8 mouse cellular contexts compared by ENCODE assay signal in the genomic region with DNA sequence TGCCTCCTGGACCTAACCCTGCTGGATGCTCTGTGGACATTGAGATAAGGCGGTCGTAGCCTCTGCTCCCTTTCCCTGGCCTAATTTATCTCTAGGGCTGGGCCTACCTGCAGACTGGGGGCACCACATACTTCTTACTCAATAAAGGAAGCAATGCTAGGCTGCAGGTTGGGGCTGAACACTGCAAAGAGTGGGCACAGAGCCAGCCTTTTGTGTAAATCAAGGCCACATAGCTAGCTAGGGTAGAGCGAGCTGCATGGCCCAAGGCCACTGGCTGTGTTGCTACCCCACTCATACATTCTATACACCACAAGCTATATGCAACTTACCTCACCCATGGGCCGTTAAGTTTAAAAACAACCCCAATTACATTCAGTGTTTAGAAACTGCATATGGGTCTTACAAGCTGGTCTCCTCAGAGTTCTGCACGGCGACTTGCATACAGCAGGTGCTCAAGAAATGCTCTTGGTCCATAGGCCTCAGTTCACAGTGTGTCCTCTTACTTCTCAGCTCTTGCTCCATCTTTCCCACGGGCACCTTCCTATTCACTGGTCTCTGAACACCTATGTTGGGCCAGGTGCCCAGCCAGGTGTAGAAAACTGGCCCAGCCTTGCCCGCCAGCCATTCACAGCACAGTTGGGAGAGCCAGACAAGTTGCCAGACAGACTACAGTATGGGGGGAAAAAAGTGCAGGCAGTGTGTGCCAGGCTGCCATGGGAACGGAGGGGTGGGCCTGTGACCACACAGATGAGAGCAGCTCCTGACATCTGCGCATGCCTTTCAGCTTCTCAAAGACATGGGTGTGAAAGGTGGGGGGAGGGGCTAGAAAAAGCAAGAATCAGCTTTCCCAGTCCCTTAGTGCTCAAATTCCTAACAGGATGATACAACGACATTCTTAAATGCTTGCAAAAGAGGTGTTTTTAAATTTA. TPM values are rescaled to one million over a fixed set of nuclear protein-coding genes. Genes with fewer than 3 reads are reported as not detected.
DNase-seq lines count a peak whose midpoint lies in the region; ATAC-seq and TF ChIP-seq lines count a peak whose summit lies in the region.

No protein-coding gene starts in this region.

- H3K9me3 ChIP-seq in intestine, embryonic 15.5 days, result no peaks in the 10 kb centered on the region
- H3K9me3 ChIP-seq in intestine, postnatal 0 days (ENCODE audit: control insufficient read depth), result no peaks in the 10 kb centered on the region
- no peaks in the 10 kb centered on the region for H3K9me3 ChIP-seq in forebrain, embryonic 14.5 days (replicated peaks; ENCODE audit: control insufficient read depth, low read length)
- no peaks in the 10 kb centered on the region for H3K9me3 ChIP-seq in midbrain, embryonic 12.5 days

- H3K4me2 ChIP-seq in intestine, embryonic 15.5 days (replicated peaks), result no peak overlapping the region
- no peak overlapping the region for H3K4me2 ChIP-seq in intestine, postnatal 0 days (replicated peaks; ENCODE audit: low read depth)
- H3K4me2 ChIP-seq in forebrain, embryonic 14.5 days (ENCODE audit: low read length), result no peak overlapping the region
- H3K4me2 ChIP-seq in midbrain, embryonic 12.5 days (replicated peaks), result no peak overlapping the region

- H3K9ac ChIP-seq in intestine, embryonic 15.5 days, result no peak overlapping the region
- H3K9ac ChIP-seq in intestine, postnatal 0 days (ENCODE audit: low read depth, low read length), result no peak overlapping the region
- no peak overlapping the region for H3K9ac ChIP-seq in forebrain, embryonic 14.5 days (ENCODE audit: low read length)
- H3K9ac ChIP-seq in midbrain, embryonic 12.5 days (replicated peaks), result no peak overlapping the region

- peak; percentile 95 for DNase-seq in forebrain, embryonic 14.5 days (ENCODE audit: low spot score)
- DNase-seq in kidney, postnatal 25 days, result peak; percentile 43 to 58
- no peak for DNase-seq in yolk sac, embryonic 10.5 days (ENCODE audit: low spot score)
- no peak for DNase-seq in urinary bladder, postnatal 4 days (ENCODE audit: low spot score in 2 of 2)
- no peak for DNase-seq in heart, adult 8-10 months (ENCODE audit: low spot score)

- H3K27me3 ChIP-seq in intestine, embryonic 15.5 days (replicated peaks), result no peaks in the 10 kb centered on the region
- no peaks in the 10 kb centered on the region for H3K27me3 ChIP-seq in intestine, postnatal 0 days (replicated peaks; ENCODE audit: control insufficient read depth, insufficient read depth, low read length)
- H3K27me3 ChIP-seq in forebrain, embryonic 14.5 days (replicated peaks; ENCODE audit: control insufficient read depth, insufficient read depth, low read length), result no peaks in the 10 kb centered on the region
- H3K27me3 ChIP-seq in midbrain, embryonic 12.5 days, result no peaks in the 10 kb centered on the region

- H3K36me3 ChIP-seq in intestine, embryonic 15.5 days, result no peaks in the 10 kb centered on the region
- no peaks in the 10 kb centered on the region for H3K36me3 ChIP-seq in intestine, postnatal 0 days (ENCODE audit: control insufficient read depth, insufficient read depth)
- no peaks in the 10 kb centered on the region for H3K36me3 ChIP-seq in forebrain, embryonic 14.5 days (ENCODE audit: control insufficient read depth, insufficient read depth, low read length)
- H3K36me3 ChIP-seq in midbrain, embryonic 12.5 days, result no peaks in the 10 kb centered on the region

- no peak overlapping the region for H3K27ac ChIP-seq in intestine, embryonic 15.5 days
- no peak overlapping the region for H3K27ac ChIP-seq in intestine, postnatal 0 days (ENCODE audit: low read depth, low read length)
- peak overlapping the region; percentile 78 for H3K27ac ChIP-seq in forebrain, embryonic 14.5 days (ENCODE audit: low read depth, low read length)
- H3K27ac ChIP-seq in midbrain, embryonic 12.5 days (replicated peaks), result no peak overlapping the region

- H3K4me1 ChIP-seq in intestine, embryonic 15.5 days (replicated peaks), result no peaks in the 10 kb centered on the region
- H3K4me1 ChIP-seq in intestine, postnatal 0 days (replicated peaks; ENCODE audit: control insufficient read depth, insufficient read depth, low read length), result no peaks in the 10 kb centered on the region
- H3K4me1 ChIP-seq in forebrain, embryonic 14.5 days (ENCODE audit: control insufficient read depth, insufficient read depth, low read length), result peaks cover 42% of the 10 kb centered on the region
- H3K4me1 ChIP-seq in midbrain, embryonic 12.5 days, result peaks cover 23% of the 10 kb centered on the region

- no peak overlapping the region for H3K4me3 ChIP-seq in intestine, embryonic 15.5 days (replicated peaks)
- no peak overlapping the region for H3K4me3 ChIP-seq in intestine, postnatal 0 days (ENCODE audit: low read depth, low read length)
- H3K4me3 ChIP-seq in forebrain, embryonic 14.5 days (ENCODE audit: low read depth, low read length), result no peak overlapping the region
- H3K4me3 ChIP-seq in midbrain, embryonic 12.5 days, result no peak overlapping the region

- ATAC-seq in intestine, embryonic 15.5 days, result peak; percentile 59; the same call in 1 of the 2 replicates
- ATAC-seq in intestine, postnatal 0 days, result no peak
- ATAC-seq in forebrain, embryonic 14.5 days, result peak; percentile 92
- peak; percentile 28; the same call in 1 of the 2 replicates for ATAC-seq in midbrain, embryonic 12.5 days (ENCODE audit: low FRiP score, low read depth)

- WGBS in intestine, embryonic 15.5 days, result 80% methylated on average over 11 of the region's 11 CpGs
- WGBS in intestine, postnatal 0 days, result 72% methylated on average over 11 of the region's 11 CpGs
- 58% methylated on average over 11 of the region's 11 CpGs for WGBS in forebrain, embryonic 14.5 days
- WGBS in midbrain, embryonic 12.5 days, result 84% methylated on average over 11 of the region's 11 CpGs

- no peak for TF ChIP-seq CTCF in intestine, postnatal 0 days (IDR thresholded peaks at IDR 0.05; ENCODE audit: low read depth)

RNA-seq across cellular contexts. Expression of gene Tmem177, which starts 13.5 kb away (rescaled TPM):
- 6.5 TPM in 2 replicates for polyA plus RNA-seq in intestine, embryonic 15.5 days (2015; fragmentation: Nextera tagmentation; extraction: Ambion mirVana)
- polyA plus RNA-seq in intestine, postnatal 0 days (2015; fragmentation: Nextera tagmentation; extraction: Ambion mirVana), result 4.3 and 4.4 TPM in 2 replicates
- polyA plus RNA-seq in forebrain, embryonic 14.5 days (2014; fragmentation: Nextera tagmentation; extraction: Ambion mirVana), result 13.3 TPM in 2 replicates
- polyA plus RNA-seq in midbrain, embryonic 12.5 days (2016; fragmentation: Nextera tagmentation; extraction: Ambion mirVana), result 9.3 and 11.3 TPM in 2 replicates
- total RNA-seq in heart, adult 8-10 months (2022), result 10 to 100 TPM in 2 of 4 experiments, 1 to 10 TPM in 2; 9.6 to 12.2 (median 10.4) TPM

Comparison
In these comparisons a context has a peak if more than half of its experiments do, and no peak if none do; other contexts are left out.
1. DNase-seq: peak in forebrain, embryonic 14.5 days (single experiment) and kidney, postnatal 25 days (2 of 2); none in yolk sac, embryonic 10.5 days (single experiment), urinary bladder, postnatal 4 days (0 of 2) and heart, adult 8-10 months (single experiment).